Mouse (Mus musculus): ENCODE results near the gene Med13. TPM values are rescaled to one million over a fixed set of nuclear protein-coding genes. Genes with fewer than 3 reads are reported as not detected.
"Not testable (repeated sequence)": the region's sequence is repeated elsewhere in the genome, so short reads cannot be mapped to it uniquely, and the experiment has no call there.

The Med13 gene
- polyA plus RNA-seq, 1 experiment from 2014 or later = 9.6 TPM

GRCm38 (mm10) chr11:86292201-86292600 lies 65.2 kb downstream of the Med13 start:
- ATAC-seq (replicated peaks; ENCODE audit: insufficient number of reproducible peaks, low FRiP score, low TSS enrichment); H3K36me3 ChIP-seq (ENCODE audit: control insufficient read depth, insufficient read depth, low read length): not testable (repeated sequence)
- WGBS (ENCODE audit: insufficient replicate concordance) = 91% methylated on average over 10 of the region's 10 CpGs

DNA sequence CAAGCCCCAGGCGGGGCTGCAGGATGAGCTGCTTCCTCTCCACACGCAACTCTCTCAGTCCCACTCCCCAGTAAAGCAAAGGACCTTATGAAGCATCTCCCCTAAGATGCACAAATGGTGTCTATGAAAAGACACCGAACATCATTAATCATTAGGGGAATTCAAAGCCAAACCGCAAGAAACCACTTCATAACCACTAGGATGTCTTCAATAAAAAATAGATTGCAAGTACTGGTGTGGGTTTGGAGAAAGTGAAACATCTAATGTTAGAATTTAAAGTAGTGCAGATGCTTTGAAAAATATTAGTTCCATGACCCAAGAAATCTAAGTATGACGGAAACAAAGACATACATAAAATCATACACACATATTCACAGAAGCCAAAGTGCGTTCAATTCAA lies 65.7 kb downstream of the Med13 start:
- H3K27ac ChIP-seq (ENCODE audit: low read depth, low read length) = no peak overlapping the region
- no peaks in the 10 kb centered on the region for H3K9me3 ChIP-seq (replicated peaks; ENCODE audit: control insufficient read depth, low read length)
- H3K9ac ChIP-seq (ENCODE audit: low read depth, low read length) = no peak overlapping the region
- peaks cover 5% of the 10 kb centered on the region; the same call in 1 of the 2 replicates for H3K36me3 ChIP-seq (ENCODE audit: control insufficient read depth, insufficient read depth, low read length)
- H3K4me2 ChIP-seq = no peak overlapping the region
- H3K4me1 ChIP-seq (ENCODE audit: control insufficient read depth, insufficient read depth, low read length) = no peaks in the 10 kb centered on the region
- no peak for ATAC-seq (replicated peaks; ENCODE audit: insufficient number of reproducible peaks, low FRiP score, low TSS enrichment)
- H3K27me3 ChIP-seq (ENCODE audit: control insufficient read depth, insufficient read depth, low read length) = no peaks in the 10 kb centered on the region
- 92% methylated on average over 6 of the region's 6 CpGs for WGBS (ENCODE audit: insufficient replicate concordance)
- H3K4me3 ChIP-seq (ENCODE audit: low read depth, low read length) = no peak overlapping the region

More at GRCm38 (mm10) chr11:86292201-86292600, 65.2 kb downstream of the Med13 start:
- H3K27ac ChIP-seq (ENCODE audit: low read depth, low read length); H3K4me1 ChIP-seq (ENCODE audit: control insufficient read depth, insufficient read depth, low read length); H3K9ac ChIP-seq (ENCODE audit: low read depth, low read length); H3K27me3 ChIP-seq (ENCODE audit: control insufficient read depth, insufficient read depth, low read length); H3K4me3 ChIP-seq (ENCODE audit: low read depth, low read length); H3K4me2 ChIP-seq; H3K9me3 ChIP-seq (replicated peaks; ENCODE audit: control insufficient read depth, low read length): not testable (repeated sequence)

DNA sequence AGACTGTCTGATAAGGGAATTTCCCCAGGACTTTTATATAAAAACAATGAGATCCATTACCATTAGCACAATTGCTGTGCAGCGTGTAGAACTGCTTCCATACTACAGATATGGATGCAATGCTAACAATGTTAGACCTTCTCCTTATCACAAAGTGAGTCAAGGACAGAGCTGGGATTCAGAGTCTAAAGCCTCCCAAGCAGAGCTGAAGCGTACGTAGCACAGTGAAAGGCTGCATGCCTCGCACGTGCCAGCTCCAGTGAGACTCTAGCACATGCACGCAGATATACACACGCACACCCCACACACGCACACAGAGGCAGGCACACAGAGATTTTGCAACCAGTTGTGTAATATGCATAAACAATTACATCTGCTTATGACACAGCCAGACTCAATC lies 71.7 kb downstream of the Med13 start:
- peak; percentile 80 for ATAC-seq (replicated peaks; ENCODE audit: insufficient number of reproducible peaks, low FRiP score, low TSS enrichment)
- 43% methylated on average over 8 of the region's 8 CpGs for WGBS (ENCODE audit: insufficient replicate concordance)
- Histone ChIP-seq H3K27ac (ENCODE audit: low read depth, low read length) (peak overlapping the region; percentile 73), H3K4me2 (peak overlapping the region; percentile 20; the same call in 1 of the 2 replicates), H3K27me3 (ENCODE audit: control insufficient read depth, insufficient read depth, low read length) (no peaks in the 10 kb centered on the region), H3K36me3 (ENCODE audit: control insufficient read depth, insufficient read depth, low read length) (peaks cover 23% of the 10 kb centered on the region; the same call in 1 of the 2 replicates), H3K9ac (ENCODE audit: low read depth, low read length) (no peak overlapping the region), H3K4me3 (ENCODE audit: low read depth, low read length) (no peak overlapping the region), H3K9me3 (replicated peaks; ENCODE audit: control insufficient read depth, low read length) (no peaks in the 10 kb centered on the region), H3K4me1 (ENCODE audit: control insufficient read depth, insufficient read depth, low read length) (peaks cover 4% of the 10 kb centered on the region; the same call in 1 of the 2 replicates)

- H3K36me3 ChIP-seq (ENCODE audit: control insufficient read depth, insufficient read depth, low read length) = peaks cover 22% of the 10 kb centered on the region; the same call in 1 of the 2 replicates
- H3K27me3 ChIP-seq (ENCODE audit: control insufficient read depth, insufficient read depth, low read length) = no peaks in the 10 kb centered on the region
- 91% methylated on average over 6 of the region's 6 CpGs for WGBS (ENCODE audit: insufficient replicate concordance)
- H3K4me1 ChIP-seq (ENCODE audit: control insufficient read depth, insufficient read depth, low read length) = no peaks in the 10 kb centered on the region
- H3K4me3 ChIP-seq (ENCODE audit: low read depth, low read length) = no peak overlapping the region
- H3K4me2 ChIP-seq = no peak overlapping the region
- H3K27ac ChIP-seq (ENCODE audit: low read depth, low read length) = no peak overlapping the region
- ATAC-seq (replicated peaks; ENCODE audit: insufficient number of reproducible peaks, low FRiP score, low TSS enrichment) = no peak
- no peak overlapping the region for H3K9ac ChIP-seq (ENCODE audit: low read depth, low read length)
- no peaks in the 10 kb centered on the region for H3K9me3 ChIP-seq (replicated peaks; ENCODE audit: control insufficient read depth, low read length)
These were observed 78.8 kb downstream of the Med13 start for GRCm38 (mm10) chr11:86278442-86279102.

DNA sequence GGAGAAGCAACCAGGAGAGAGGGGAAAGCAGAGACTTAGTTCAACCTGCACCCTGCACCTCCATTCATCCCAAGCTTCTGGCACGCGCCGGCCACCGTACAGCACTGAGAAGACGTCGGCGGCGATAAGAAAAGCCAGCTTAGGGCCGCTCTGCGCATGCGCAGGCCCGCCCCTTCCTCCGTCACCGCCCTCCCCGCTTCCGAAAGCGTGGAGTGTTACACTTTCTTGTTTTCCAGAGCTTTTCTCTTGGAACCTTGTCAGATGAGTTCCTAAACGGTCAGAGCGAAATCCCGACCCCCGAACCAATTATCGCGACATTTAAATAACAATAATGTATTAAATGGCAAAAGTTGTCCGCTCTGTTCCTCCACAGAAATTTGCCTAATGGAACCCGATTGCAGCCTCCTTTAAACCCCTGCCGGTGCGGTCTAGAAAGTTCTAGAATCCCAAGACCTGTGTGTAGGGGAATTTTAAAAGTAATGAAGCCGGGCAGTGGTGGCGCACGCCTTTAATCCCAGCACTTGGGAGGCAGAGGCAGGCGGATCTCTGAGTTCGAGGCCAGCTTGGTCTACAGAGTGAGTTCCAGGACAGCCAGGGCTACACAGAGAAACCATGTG lies 99.8 kb downstream of the Med13 start, which contains the start of gene Ints2:
Gene Ints2 (minus strand): TSS at position 116 of the 617 bp plus-strand sequence.
- H3K4me3 ChIP-seq (ENCODE audit: low read depth, low read length) = peak within 1 kb of the TSS; percentile 80
- no peaks in the 10 kb centered on the region for H3K9me3 ChIP-seq (replicated peaks; ENCODE audit: control insufficient read depth, low read length)
- WGBS (ENCODE audit: insufficient replicate concordance) = 7% methylated on average over 32 of the region's 32 CpGs
- no peaks in the 10 kb centered on the region for H3K27me3 ChIP-seq (ENCODE audit: control insufficient read depth, insufficient read depth, low read length)
- ATAC-seq (replicated peaks; ENCODE audit: insufficient number of reproducible peaks, low FRiP score, low TSS enrichment) = peak; percentile 80
- H3K9ac ChIP-seq (ENCODE audit: low read depth, low read length) = peak within 1 kb of the TSS; percentile 96
- H3K4me2 ChIP-seq = peak within 1 kb of the TSS; percentile 87
- peak within 1 kb of the TSS; percentile 70 for H3K27ac ChIP-seq (ENCODE audit: low read depth, low read length)
- no peaks in the 10 kb centered on the region for H3K36me3 ChIP-seq (ENCODE audit: control insufficient read depth, insufficient read depth, low read length)
- peaks cover 10% of the 10 kb centered on the region for H3K4me1 ChIP-seq (ENCODE audit: control insufficient read depth, insufficient read depth, low read length)

- under 1% methylated on average over 22 of the region's 22 CpGs for WGBS (ENCODE audit: insufficient replicate concordance)
- no peaks in the 10 kb centered on the region; the same call in 1 of the 2 replicates for H3K36me3 ChIP-seq (ENCODE audit: control insufficient read depth, insufficient read depth, low read length)
- ATAC-seq (replicated peaks; ENCODE audit: insufficient number of reproducible peaks, low FRiP score, low TSS enrichment) = no peak; the same call in 1 of the 2 replicates
These were observed 100.3 kb downstream of the Med13 start for GRCm38 (mm10) chr11:86257054-86257453.

GRCm38 (mm10) chr11:86253342-86253741 lies 104.1 kb downstream of the Med13 start:
- Histone ChIP-seq H3K4me3 (ENCODE audit: low read depth, low read length) (no peak overlapping the region), H3K9me3 (replicated peaks; ENCODE audit: control insufficient read depth, low read length) (no peaks in the 10 kb centered on the region), H3K27me3 (ENCODE audit: control insufficient read depth, insufficient read depth, low read length) (no peaks in the 10 kb centered on the region), H3K4me1 (ENCODE audit: control insufficient read depth, insufficient read depth, low read length) (peaks cover 10% of the 10 kb centered on the region), H3K4me2 (no peak overlapping the region), H3K9ac (ENCODE audit: low read depth, low read length) (no peak overlapping the region), H3K27ac (ENCODE audit: low read depth, low read length) (no peak overlapping the region), H3K36me3 (ENCODE audit: control insufficient read depth, insufficient read depth, low read length) (peaks cover 11% of the 10 kb centered on the region)
- WGBS (ENCODE audit: insufficient replicate concordance) = 50% methylated on average over 1 of the region's 1 CpGs
- ATAC-seq (replicated peaks; ENCODE audit: insufficient number of reproducible peaks, low FRiP score, low TSS enrichment) = no peak

More at GRCm38 (mm10) chr11:86257054-86257453, 100.3 kb downstream of the Med13 start:
- Histone ChIP-seq H3K27me3 (ENCODE audit: control insufficient read depth, insufficient read depth, low read length) (no peaks in the 10 kb centered on the region), H3K4me1 (ENCODE audit: control insufficient read depth, insufficient read depth, low read length) (peaks cover 10% of the 10 kb centered on the region), H3K9ac (ENCODE audit: low read depth, low read length) (peak overlapping the region; percentile 96), H3K27ac (ENCODE audit: low read depth, low read length) (peak overlapping the region; percentile 70), H3K4me2 (peak overlapping the region; percentile 87), H3K9me3 (replicated peaks; ENCODE audit: control insufficient read depth, low read length) (no peaks in the 10 kb centered on the region), H3K4me3 (ENCODE audit: low read depth, low read length) (peak overlapping the region; percentile 80)

- no peaks in the 10 kb centered on the region for H3K9me3 ChIP-seq (replicated peaks; ENCODE audit: control insufficient read depth, low read length)
- H3K4me1 ChIP-seq (ENCODE audit: control insufficient read depth, insufficient read depth, low read length) = no peaks in the 10 kb centered on the region
- no peak overlapping the region for H3K9ac ChIP-seq (ENCODE audit: low read depth, low read length)
- no peak overlapping the region for H3K4me3 ChIP-seq (ENCODE audit: low read depth, low read length)
- H3K27me3 ChIP-seq (ENCODE audit: control insufficient read depth, insufficient read depth, low read length) = no peaks in the 10 kb centered on the region
- H3K4me2 ChIP-seq = no peak overlapping the region
- H3K36me3 ChIP-seq (ENCODE audit: control insufficient read depth, insufficient read depth, low read length) = peaks cover 26% of the 10 kb centered on the region
- no peak for ATAC-seq (replicated peaks; ENCODE audit: insufficient number of reproducible peaks, low FRiP score, low TSS enrichment)
- no peak overlapping the region for H3K27ac ChIP-seq (ENCODE audit: low read depth, low read length)
- 90% methylated on average over 4 of the region's 4 CpGs for WGBS (ENCODE audit: insufficient replicate concordance)
These were observed 125.0 kb downstream of the Med13 start for GRCm38 (mm10) chr11:86232446-86232845.

All from heart, embryonic 11.5 days (tissue).